Mouse (Mus musculus) forebrain, embryonic 13.5 days (tissue): ENCODE measurements around the gene Trim71. TPM values are rescaled to one million over a fixed set of nuclear protein-coding genes. Genes with fewer than 3 reads are reported as not detected.

Experiments used
- ATAC-seq: fragments of 200-750 bp; cut with Nextera tagmentation; 2 replicates; pipeline ENCODE4 v1.8.0; 2017
- H3K27ac ChIP-seq: fragments of 300-500 bp; sonication (generic); 2 replicates; pipeline ENCODE4 v1.5.1; 2015; ENCODE audit warnings: inconsistent platforms, mild to moderate bottlenecking, moderate library complexity
- H3K27me3 ChIP-seq: fragments of 300-500 bp; sonication (generic); 2 replicates; pipeline ENCODE4 v1.6.1; 2015; ENCODE audit warnings: mild to moderate bottlenecking, inconsistent platforms
- H3K36me3 ChIP-seq: fragments of 300-500 bp; sonication (generic); 2 replicates; pipeline ENCODE4 v1.6.1; 2015; ENCODE audit warnings: mild to moderate bottlenecking, inconsistent platforms; ENCODE audit not compliant: poor library complexity, severe bottlenecking
- H3K4me1 ChIP-seq: fragments of 300-500 bp; sonication (generic); 2 replicates; pipeline ENCODE4 v1.6.1; 2015; ENCODE audit warnings: inconsistent platforms
- H3K4me2 ChIP-seq: fragments of 300-500 bp; sonication (generic); 2 replicates; pipeline ENCODE4 v1.6.1; 2015; ENCODE audit warnings: inconsistent platforms, mild to moderate bottlenecking, moderate library complexity
- H3K4me3 ChIP-seq: fragments of 300-500 bp; sonication (generic); 2 replicates; pipeline ENCODE4 v1.5.1; 2015; ENCODE audit warnings: mild to moderate bottlenecking, inconsistent platforms
- H3K9ac ChIP-seq: fragments of 300-500 bp; sonication (generic); 2 replicates; pipeline ENCODE4 v1.6.1; 2015; ENCODE audit warnings: mild to moderate bottlenecking, inconsistent platforms
- H3K9me3 ChIP-seq: fragments of 300-500 bp; sonication (generic); replicated peaks from 2 replicates; pipeline ENCODE4 v1.6.1; 2016; ENCODE audit warnings: inconsistent platforms
- whole genome bisulfite sequencing: fragments of 180-500 bp; shearing (Covaris S2); methylation state at CpG from one replicate; pipeline ENCODE4 v1.1.7; 2015; 5-methylcytosine and 5-hydroxymethylcytosine counted together
- polyA plus RNA-seq: library from polyadenylated mRNA; unstranded; fragments of >200 nt; fragmentation: Nextera tagmentation; extraction: Ambion mirVana; gene quantifications from 2 replicates; pipeline ENCODE4 v1.2.1, GENCODE M21; 2015

Gene Trim71
- polyA plus RNA-seq = 0.13 and 0.14 TPM in 2 replicates

DNA sequence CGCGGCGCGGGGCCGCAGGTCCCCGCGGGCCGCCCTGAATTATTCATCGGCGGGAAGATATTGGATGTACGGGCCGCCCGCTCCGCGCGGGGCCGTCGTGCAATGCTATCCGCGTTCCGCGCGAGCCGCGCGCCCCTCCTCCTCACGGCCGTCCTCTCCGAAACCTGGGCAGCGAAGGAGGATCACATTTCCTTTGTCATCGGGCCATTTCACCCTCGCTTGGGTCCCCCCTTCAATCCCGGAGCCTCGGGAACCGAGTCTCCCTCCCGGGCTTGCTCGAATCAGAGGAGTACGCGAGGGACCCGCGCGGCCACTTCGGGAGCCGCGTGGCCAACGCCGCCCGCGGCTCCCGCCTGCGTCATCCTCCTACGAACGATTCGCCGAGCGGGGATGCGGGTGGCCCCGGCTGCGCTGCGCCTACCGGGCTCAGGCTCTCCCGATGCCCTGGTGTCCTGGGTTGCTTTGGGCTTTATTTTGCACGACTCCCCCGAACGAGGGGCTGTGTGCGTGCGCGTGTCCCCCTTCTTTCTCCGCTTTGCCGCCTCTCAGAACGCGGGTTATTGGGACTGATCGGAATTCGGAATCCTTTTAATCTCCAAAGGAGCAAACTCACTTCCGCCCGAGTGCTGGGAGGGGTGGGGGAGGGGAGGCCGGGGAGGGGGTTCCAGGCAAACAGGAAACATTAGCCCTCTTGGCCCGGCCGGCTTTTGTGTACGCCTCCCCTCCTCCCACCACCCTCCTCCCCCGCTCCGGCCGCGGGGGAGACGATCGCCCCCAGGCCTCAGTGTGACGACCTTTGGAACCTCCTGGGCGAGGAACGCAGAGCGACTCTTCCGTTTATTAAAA, at the start of gene Trim71:
TSS of gene Trim71 (minus strand) at position 609 of the 846 bp plus-strand sequence.
- WGBS = under 1% methylated on average over 90 of the region's 91 CpGs
- H3K27ac ChIP-seq = 0 out of 2 replicates have a peak within 1 kb of the TSS, but pooled peaks have one; percentile 10
- H3K27me3 ChIP-seq = peaks cover 68% of the 10 kb centered on the region
- no peaks in the 10 kb centered on the region for H3K9me3 ChIP-seq
- peak within 1 kb of the TSS; percentile 63 for H3K9ac ChIP-seq
- H3K4me2 ChIP-seq = peak within 1 kb of the TSS; percentile 83
- no peaks in the 10 kb centered on the region for H3K36me3 ChIP-seq
- H3K4me1 ChIP-seq = peaks cover 40% of the 10 kb centered on the region
- peak within 1 kb of the TSS; percentile 55 for H3K4me3 ChIP-seq
- peak; percentile 60 for ATAC-seq

- no peaks in the 10 kb centered on the region for H3K27me3 ChIP-seq
- WGBS = 93% methylated on average over 4 of the region's 4 CpGs
- no peaks in the 10 kb centered on the region for H3K4me1 ChIP-seq
- no peaks in the 10 kb centered on the region for H3K9me3 ChIP-seq
- H3K27ac ChIP-seq = no peak overlapping the region
- ATAC-seq = no peak
- H3K36me3 ChIP-seq = peaks cover 86% of the 10 kb centered on the region
- no peak overlapping the region for H3K4me3 ChIP-seq
- no peak overlapping the region for H3K9ac ChIP-seq
- H3K4me2 ChIP-seq = no peak overlapping the region
These were observed 48.9 kb upstream of the Trim71 start for GRCm38 (mm10) chr9:114613026-114613425.

GRCm38 (mm10) chr9:114612566-114612965, 48.4 kb upstream of the Trim71 start:
- 88% methylated on average over 4 of the region's 4 CpGs for WGBS
- Histone ChIP-seq H3K4me2 (no peak overlapping the region), H3K9ac (no peak overlapping the region), H3K4me1 (no peaks in the 10 kb centered on the region), H3K36me3 (peaks cover 86% of the 10 kb centered on the region), H3K27ac (no peak overlapping the region), H3K9me3 (no peaks in the 10 kb centered on the region), H3K4me3 (no peak overlapping the region), H3K27me3 (no peaks in the 10 kb centered on the region)
- no peak for ATAC-seq

GRCm38 (mm10) chr9:114610266-114610665, 46.1 kb upstream of the Trim71 start:
- Histone ChIP-seq H3K27ac (no peak overlapping the region), H3K36me3 (peaks cover 91% of the 10 kb centered on the region), H3K9ac (no peak overlapping the region), H3K4me1 (no peaks in the 10 kb centered on the region), H3K4me2 (no peak overlapping the region), H3K27me3 (no peaks in the 10 kb centered on the region), H3K9me3 (no peaks in the 10 kb centered on the region), H3K4me3 (no peak overlapping the region)
- no peak for ATAC-seq
- WGBS = 100% methylated on average over 3 of the region's 3 CpGs

DNA sequence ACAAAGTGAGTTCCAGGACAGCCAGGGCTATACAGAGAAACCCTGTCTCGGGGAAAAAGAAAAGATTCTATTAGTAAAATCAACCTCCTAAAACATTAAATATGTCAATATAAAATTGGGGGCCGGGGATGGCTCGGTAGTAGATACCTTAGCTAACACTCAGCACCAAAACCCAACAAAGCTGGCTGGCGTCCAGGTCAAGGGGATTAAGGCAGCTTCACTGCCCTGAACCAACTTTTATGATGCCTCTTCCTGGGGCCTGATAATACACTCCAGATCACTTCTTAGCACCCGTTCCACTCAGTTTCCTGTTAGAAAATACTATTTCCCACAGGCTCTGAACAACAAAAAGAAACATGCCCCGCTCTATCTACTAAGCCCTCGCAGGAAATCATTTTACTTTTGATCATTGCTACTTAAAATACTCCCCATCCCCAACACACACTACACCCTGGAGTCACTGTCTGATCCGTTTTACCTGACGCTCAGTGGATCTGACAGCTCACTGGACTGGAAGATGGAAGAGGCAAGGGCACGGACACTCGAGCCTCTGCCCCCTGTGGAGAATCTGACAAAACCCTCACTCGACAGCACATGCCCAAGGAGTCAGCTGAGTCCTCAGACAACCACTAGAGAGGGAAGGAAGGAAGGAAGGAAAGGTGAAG, 39.8 kb upstream of the Trim71 start:
- no peaks in the 10 kb centered on the region for H3K4me1 ChIP-seq
- no peak overlapping the region for H3K4me3 ChIP-seq
- ATAC-seq = no peak
- no peak overlapping the region for H3K9ac ChIP-seq
- H3K27ac ChIP-seq = no peak overlapping the region
- H3K4me2 ChIP-seq = no peak overlapping the region
- H3K9me3 ChIP-seq = no peaks in the 10 kb centered on the region
- peaks cover 67% of the 10 kb centered on the region for H3K36me3 ChIP-seq
- 62% methylated on average over 12 of the region's 12 CpGs for WGBS
- no peaks in the 10 kb centered on the region for H3K27me3 ChIP-seq

DNA sequence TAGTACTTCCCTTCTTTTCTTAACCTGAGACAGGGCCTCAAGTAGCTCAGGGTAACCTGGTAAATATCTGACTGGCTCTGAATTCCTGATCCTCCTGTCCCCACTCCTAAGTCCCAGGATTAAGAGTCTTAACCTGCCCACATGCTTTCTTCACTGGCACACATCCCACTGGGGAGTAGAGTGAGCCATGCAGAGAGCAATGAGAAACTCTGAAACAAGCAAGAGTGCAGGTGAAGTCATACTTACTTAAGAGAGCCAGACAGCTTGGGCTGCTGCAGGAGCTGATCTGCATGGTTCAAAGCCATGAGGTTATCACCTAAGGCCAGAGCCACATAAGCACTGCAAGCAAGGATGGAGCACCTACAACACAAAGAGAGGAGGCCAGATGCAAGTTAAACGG, 36.9 kb upstream of the Trim71 start:
- peaks cover 69% of the 10 kb centered on the region for H3K36me3 ChIP-seq
- no peaks in the 10 kb centered on the region for H3K27me3 ChIP-seq
- H3K4me3 ChIP-seq = no peak overlapping the region
- WGBS = 47% methylated on average over 1 of the region's 1 CpGs
- ATAC-seq = no peak
- no peaks in the 10 kb centered on the region for H3K4me1 ChIP-seq
- H3K4me2 ChIP-seq = no peak overlapping the region
- no peak overlapping the region for H3K27ac ChIP-seq
- no peak overlapping the region for H3K9ac ChIP-seq
- H3K9me3 ChIP-seq = no peaks in the 10 kb centered on the region

GRCm38 (mm10) chr9:114585017-114585345, 20.8 kb upstream of the Trim71 start:
- Histone ChIP-seq H3K27ac (no peak overlapping the region), H3K4me3 (no peak overlapping the region), H3K27me3 (no peaks in the 10 kb centered on the region), H3K36me3 (peaks cover 42% of the 10 kb centered on the region), H3K4me1 (peaks cover 12% of the 10 kb centered on the region), H3K9me3 (no peaks in the 10 kb centered on the region), H3K4me2 (peak overlapping the region; percentile 65; the same call in 1 of the 2 replicates), H3K9ac (no peak overlapping the region)
- ATAC-seq = no peak
- WGBS = 42% methylated on average over 5 of the region's 5 CpGs

DNA sequence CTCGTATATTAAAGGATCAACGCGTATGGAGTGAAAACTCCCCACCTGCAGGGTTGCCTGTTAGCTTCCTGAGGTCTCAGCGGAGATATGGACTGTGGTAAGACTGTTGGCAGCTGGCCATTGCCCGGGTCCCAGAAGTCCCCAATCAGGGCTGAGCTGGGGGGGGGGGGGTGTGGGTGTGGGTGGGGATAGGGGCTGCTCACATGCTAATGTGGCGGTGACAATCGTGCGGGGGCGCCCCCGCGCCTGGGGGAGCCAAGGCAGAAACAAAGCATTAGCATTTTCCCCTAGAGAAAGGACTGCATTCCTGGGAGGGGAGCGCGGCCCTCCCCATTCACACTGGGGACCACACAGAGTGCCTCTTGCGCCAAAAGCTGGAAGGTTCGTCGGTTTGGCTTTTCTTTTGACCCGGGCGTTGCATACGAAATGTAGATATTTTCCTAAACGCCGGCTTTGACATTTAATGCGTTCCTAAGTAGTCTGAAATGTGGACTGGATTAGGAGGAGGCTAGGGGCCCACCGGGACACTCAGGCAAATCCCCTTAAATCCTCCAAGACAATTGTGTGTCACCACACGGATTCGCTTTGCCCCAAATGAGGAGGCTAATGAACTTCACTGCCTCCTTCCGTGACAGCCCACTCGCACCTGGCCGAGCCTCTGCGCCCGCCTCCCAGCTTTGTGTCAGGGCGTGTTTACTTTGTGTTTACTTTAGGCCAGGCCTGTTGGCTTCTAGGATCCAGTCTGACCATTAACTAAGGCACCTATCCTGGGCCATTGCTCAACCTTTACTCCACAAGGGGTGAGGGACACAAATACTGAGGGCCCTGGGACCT, 20.2 kb upstream of the Trim71 start:
- Histone ChIP-seq H3K9ac (peak overlapping the region; percentile 50; the same call in 1 of the 2 replicates), H3K27me3 (no peaks in the 10 kb centered on the region), H3K4me1 (peaks cover 12% of the 10 kb centered on the region), H3K27ac (peak overlapping the region; percentile 37; the same call in 1 of the 2 replicates), H3K36me3 (peaks cover 37% of the 10 kb centered on the region), H3K4me2 (peak overlapping the region; percentile 65), H3K4me3 (peak overlapping the region; percentile 25), H3K9me3 (no peaks in the 10 kb centered on the region)
- 1% methylated on average over 31 of the region's 31 CpGs for WGBS
- ATAC-seq = peak; percentile 80

DNA sequence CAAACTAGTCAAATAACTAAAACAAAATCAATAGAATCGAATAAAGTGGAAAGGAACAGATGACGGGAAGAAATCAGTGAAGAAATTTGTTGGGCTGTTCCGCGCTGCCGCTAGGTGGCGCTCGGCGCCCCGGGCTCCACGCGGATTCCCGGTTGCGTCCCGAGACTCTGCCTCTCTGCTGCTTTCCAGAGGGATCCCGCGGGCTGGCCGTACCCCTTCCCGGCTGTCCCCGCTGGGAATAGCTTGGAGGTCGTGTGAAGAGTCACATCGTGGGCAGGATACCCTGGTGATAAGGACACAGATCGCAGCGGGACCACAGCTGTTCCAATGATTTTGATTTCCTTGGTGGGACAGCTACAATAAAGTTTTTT, 19.6 kb upstream of the Trim71 start:
- Histone ChIP-seq H3K27me3 (no peaks in the 10 kb centered on the region), H3K36me3 (peaks cover 30% of the 10 kb centered on the region), H3K9me3 (no peaks in the 10 kb centered on the region), H3K27ac (peak overlapping the region; percentile 37; the same call in 1 of the 2 replicates), H3K4me1 (peaks cover 12% of the 10 kb centered on the region), H3K4me2 (peak overlapping the region; percentile 65), H3K9ac (peak overlapping the region; percentile 50; the same call in 1 of the 2 replicates), H3K4me3 (peak overlapping the region; percentile 25)
- WGBS = under 1% methylated on average over 23 of the region's 23 CpGs
- peak; percentile 79 for ATAC-seq

- Histone ChIP-seq H3K9ac (no peak overlapping the region), H3K27me3 (no peaks in the 10 kb centered on the region), H3K9me3 (no peaks in the 10 kb centered on the region), H3K36me3 (no peaks in the 10 kb centered on the region), H3K4me1 (no peaks in the 10 kb centered on the region), H3K27ac (no peak overlapping the region), H3K4me2 (no peak overlapping the region), H3K4me3 (no peak overlapping the region)
- WGBS = 83% methylated on average over 11 of the region's 11 CpGs
- no peak for ATAC-seq
These were observed 14.5 kb upstream of the Trim71 start for GRCm38 (mm10) chr9:114578646-114579045.

GRCm38 (mm10) chr9:114576001-114576400, 11.8 kb upstream of the Trim71 start:
- H3K9ac ChIP-seq = no peak overlapping the region
- no peak for ATAC-seq
- no peaks in the 10 kb centered on the region for H3K4me1 ChIP-seq
- no peaks in the 10 kb centered on the region for H3K36me3 ChIP-seq
- no peak overlapping the region for H3K4me2 ChIP-seq
- no peak overlapping the region for H3K27ac ChIP-seq
- H3K27me3 ChIP-seq = no peaks in the 10 kb centered on the region
- no peaks in the 10 kb centered on the region for H3K9me3 ChIP-seq
- WGBS = 86% methylated on average over 1 of the region's 1 CpGs
- H3K4me3 ChIP-seq = no peak overlapping the region

GRCm38 (mm10) chr9:114573528-114573927, 9.4 kb upstream of the Trim71 start:
- Histone ChIP-seq H3K36me3 (no peaks in the 10 kb centered on the region), H3K4me1 (no peaks in the 10 kb centered on the region), H3K9ac (no peak overlapping the region), H3K9me3 (no peaks in the 10 kb centered on the region), H3K27me3 (no peaks in the 10 kb centered on the region), H3K27ac (no peak overlapping the region), H3K4me3 (no peak overlapping the region), H3K4me2 (no peak overlapping the region)
- no peak for ATAC-seq
- 66% methylated on average over 5 of the region's 5 CpGs for WGBS
